Mouse (Mus musculus) forebrain, embryonic 12.5 days (tissue): ENCODE measurements around the gene Pigb. TPM values are rescaled to one million over a fixed set of nuclear protein-coding genes. Genes with fewer than 3 reads are reported as not detected.

Experiments used
- ATAC-seq: fragments of 200-750 bp; cut with Nextera tagmentation; 2 replicates; pipeline ENCODE4 v1.8.0; 2017; ENCODE audit warnings: moderate TSS enrichment; ENCODE audit not compliant: low FRiP score
- H3K27ac ChIP-seq: fragments of 300-500 bp; sonication (generic); 2 replicates; pipeline ENCODE4 v1.5.1; 2016; ENCODE audit warnings: mild to moderate bottlenecking
- H3K27me3 ChIP-seq: fragments of 300-500 bp; sonication (generic); 2 replicates; pipeline ENCODE4 v1.6.1; 2016; ENCODE audit warnings: mild to moderate bottlenecking
- H3K36me3 ChIP-seq: fragments of 300-500 bp; sonication (generic); replicated peaks from 2 replicates; pipeline ENCODE4 v1.6.1; 2016; ENCODE audit warnings: mild to moderate bottlenecking
- H3K4me1 ChIP-seq: fragments of 300-500 bp; sonication (generic); 2 replicates; pipeline ENCODE4 v1.6.1; 2016
- H3K4me2 ChIP-seq: fragments of 300-500 bp; sonication (generic); 2 replicates; pipeline ENCODE4 v1.6.1; 2016; ENCODE audit warnings: mild to moderate bottlenecking, moderate library complexity
- H3K4me3 ChIP-seq: fragments of 300-500 bp; sonication (generic); replicated peaks from 2 replicates; pipeline ENCODE4 v1.5.1; 2016; ENCODE audit warnings: mild to moderate bottlenecking
- H3K9ac ChIP-seq: fragments of 300-500 bp; sonication (generic); 2 replicates; pipeline ENCODE4 v1.6.1; 2016; ENCODE audit warnings: mild to moderate bottlenecking
- H3K9me3 ChIP-seq: fragments of 300-500 bp; sonication (generic); 2 replicates; pipeline ENCODE4 v1.6.1; 2016
- WGBS: fragments of 180-500 bp; shearing (Covaris S2); methylation state at CpG from one replicate; pipeline ENCODE4 v1.1.7; 2016; 5-methylcytosine and 5-hydroxymethylcytosine counted together
- polyA plus RNA-seq: library from polyadenylated mRNA; unstranded; fragments of >200 nt; fragmentation: Nextera tagmentation; extraction: Ambion mirVana; gene quantifications from 2 replicates; pipeline ENCODE4 v1.2.1, GENCODE M21; 2016

Pigb gene
- polyA plus RNA-seq, 1 experiment from 2014 or later = 10.3 TPM

- H3K27me3 ChIP-seq = no peaks in the 10 kb centered on the region
These were observed 54.6 kb downstream of the Pigb start, which contains the start of the genes Ccpg1os and Ccpg1 for GRCm38 (mm10) chr9:72985250-72986220. TSS of gene Ccpg1os (minus strand) at chr9:72985382. TSS of gene Ccpg1 (plus strand) at chr9:72985429.

GRCm38 (mm10) chr9:72983066-72983465 is 57.1 kb downstream of the Pigb start:
- Histone ChIP-seq H3K4me1 (peaks cover 18% of the 10 kb centered on the region), H3K4me3 (no peak overlapping the region), H3K4me2 (no peak overlapping the region), H3K9ac (no peak overlapping the region), H3K27ac (no peak overlapping the region), H3K9me3 (no peaks in the 10 kb centered on the region), H3K27me3 (no peaks in the 10 kb centered on the region), H3K36me3 (no peaks in the 10 kb centered on the region)
- no peak for ATAC-seq
- WGBS = 63% methylated on average over 2 of the region's 2 CpGs

More at GRCm38 (mm10) chr9:72985250-72986220, 54.6 kb downstream of the Pigb start, which contains the start of the genes Ccpg1os and Ccpg1:
- ATAC-seq = peak; percentile 100
- under 1% methylated on average over 88 of the region's 88 CpGs for WGBS
- Histone ChIP-seq H3K9ac (peak within 1 kb of the TSS; percentile 78), H3K4me1 (peaks cover 18% of the 10 kb centered on the region), H3K27ac (peak within 1 kb of the TSS; percentile 84), H3K36me3 (no peaks in the 10 kb centered on the region), H3K4me3 (peak within 1 kb of the TSS; percentile 88), H3K4me2 (peak within 1 kb of the TSS; percentile 80), H3K9me3 (no peaks in the 10 kb centered on the region)

- no peak overlapping the region for H3K4me2 ChIP-seq
- no peaks in the 10 kb centered on the region for H3K9me3 ChIP-seq
- no peak overlapping the region for H3K27ac ChIP-seq
- no peak for ATAC-seq
- H3K4me3 ChIP-seq = no peak overlapping the region
- H3K9ac ChIP-seq = no peak overlapping the region
- 85% methylated on average over 1 of the region's 1 CpGs for WGBS
- H3K4me1 ChIP-seq = no peaks in the 10 kb centered on the region
- no peaks in the 10 kb centered on the region for H3K27me3 ChIP-seq
- H3K36me3 ChIP-seq = no peaks in the 10 kb centered on the region
These were observed 64.9 kb downstream of the Pigb start for GRCm38 (mm10) chr9:72975242-72975641.

DNA sequence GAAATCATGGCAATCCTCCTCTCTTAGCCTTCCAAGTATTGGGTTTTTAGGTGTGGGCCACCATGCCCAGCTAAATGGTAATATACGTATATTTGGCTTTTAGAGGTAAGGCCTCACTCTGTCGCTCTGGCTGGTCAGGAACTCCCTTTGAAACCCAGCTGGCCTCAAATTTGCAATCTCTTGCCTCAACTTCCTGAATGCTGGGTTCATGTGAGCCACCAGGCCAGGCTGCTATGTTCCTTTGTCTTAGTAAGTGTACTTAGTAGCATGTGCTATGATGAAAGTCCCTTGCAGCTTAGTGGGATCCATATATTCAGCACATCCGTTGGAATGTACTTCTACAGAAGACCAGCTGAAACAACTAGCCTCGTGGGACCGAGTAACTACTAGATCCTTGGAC is 65.4 kb downstream of the Pigb start:
- Histone ChIP-seq H3K4me1 (no peaks in the 10 kb centered on the region), H3K4me3 (no peak overlapping the region), H3K4me2 (no peak overlapping the region), H3K9me3 (no peaks in the 10 kb centered on the region), H3K9ac (no peak overlapping the region), H3K36me3 (no peaks in the 10 kb centered on the region), H3K27me3 (no peaks in the 10 kb centered on the region), H3K27ac (no peak overlapping the region)
- 89% methylated on average over 5 of the region's 5 CpGs for whole genome bisulfite sequencing
- ATAC-seq = no peak

- H3K4me3 ChIP-seq = no peak overlapping the region
- H3K9ac ChIP-seq = no peak overlapping the region
- H3K4me2 ChIP-seq = no peak overlapping the region
- H3K4me1 ChIP-seq = no peaks in the 10 kb centered on the region
- no peak overlapping the region for H3K27ac ChIP-seq
- H3K27me3 ChIP-seq = no peaks in the 10 kb centered on the region
- no peak for ATAC-seq
- no peaks in the 10 kb centered on the region for H3K9me3 ChIP-seq
- no peaks in the 10 kb centered on the region for H3K36me3 ChIP-seq
These were observed 67.2 kb downstream of the Pigb start for GRCm38 (mm10) chr9:72972984-72973383.

DNA sequence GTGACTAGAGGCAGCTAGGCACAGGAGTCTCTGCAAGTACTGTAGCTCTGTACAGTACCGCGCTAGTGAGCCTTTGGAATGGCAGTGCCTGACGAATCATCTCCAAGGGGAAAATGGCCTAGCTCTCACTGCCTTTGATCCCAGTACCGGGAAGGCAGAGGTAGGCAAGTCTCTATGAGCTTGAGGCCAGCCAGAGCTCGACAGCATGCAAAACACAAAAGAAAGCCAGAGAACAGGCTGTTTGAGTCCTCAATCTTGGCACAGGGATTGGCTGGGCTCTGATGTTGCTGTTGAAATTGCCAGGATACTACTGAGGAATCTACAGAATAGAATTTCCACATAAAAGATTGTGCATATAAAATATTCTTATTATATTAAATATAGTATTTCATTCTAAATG is 67.7 kb downstream of the Pigb start:
- Histone ChIP-seq H3K4me2 (no peak overlapping the region), H3K36me3 (no peaks in the 10 kb centered on the region), H3K27ac (no peak overlapping the region), H3K4me1 (no peaks in the 10 kb centered on the region), H3K4me3 (no peak overlapping the region), H3K27me3 (no peaks in the 10 kb centered on the region), H3K9me3 (no peaks in the 10 kb centered on the region), H3K9ac (no peak overlapping the region)
- ATAC-seq = no peak
- WGBS = 91% methylated on average over 5 of the region's 5 CpGs

GRCm38 (mm10) chr9:72969874-72970273 is 70.3 kb downstream of the Pigb start:
- Histone ChIP-seq H3K9me3 (no peaks in the 10 kb centered on the region), H3K27ac (no peak overlapping the region), H3K9ac (no peak overlapping the region), H3K36me3 (no peaks in the 10 kb centered on the region), H3K4me3 (no peak overlapping the region), H3K4me1 (no peaks in the 10 kb centered on the region), H3K27me3 (no peaks in the 10 kb centered on the region), H3K4me2 (no peak overlapping the region)
- no peak for ATAC-seq
- WGBS = 78% methylated on average over 7 of the region's 7 CpGs

DNA sequence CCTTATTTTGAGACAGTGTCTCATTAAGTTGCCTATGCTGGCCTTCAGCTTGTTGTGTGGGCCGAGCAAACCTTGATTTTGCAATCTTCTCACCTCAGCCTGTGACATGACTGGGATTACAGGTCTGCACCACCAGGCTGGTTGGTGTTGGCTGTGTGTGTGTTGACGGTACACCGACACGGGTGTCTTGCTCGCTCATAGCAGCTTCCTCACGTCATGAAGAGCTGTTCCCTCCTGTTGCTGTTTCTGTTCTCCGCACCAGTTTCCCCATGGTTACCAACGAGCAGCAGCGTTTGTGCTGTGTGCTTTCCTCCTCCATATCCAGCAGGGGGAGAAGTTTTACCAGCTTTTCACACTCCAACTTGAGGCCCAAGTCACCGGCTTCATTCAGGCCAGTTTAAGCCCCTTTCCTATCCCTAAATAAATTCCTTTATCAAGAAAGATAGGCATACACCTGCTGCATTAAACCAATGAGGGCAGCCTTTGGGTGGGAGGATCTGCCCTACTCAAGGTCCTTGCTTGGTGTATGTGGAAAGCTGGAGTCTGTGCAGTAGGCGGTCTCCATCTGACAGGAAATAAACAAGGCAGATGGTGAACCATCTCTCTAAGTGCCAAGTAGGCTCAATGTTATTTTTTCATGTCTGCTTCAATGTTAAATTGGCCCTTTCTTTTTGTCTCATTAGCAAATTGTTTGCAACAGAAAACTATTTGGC is 71.7 kb downstream of the Pigb start:
- H3K36me3 ChIP-seq = no peaks in the 10 kb centered on the region
- no peak overlapping the region for H3K27ac ChIP-seq
- H3K9me3 ChIP-seq = no peaks in the 10 kb centered on the region
- no peak overlapping the region for H3K9ac ChIP-seq
- H3K27me3 ChIP-seq = no peaks in the 10 kb centered on the region
- no peak overlapping the region for H3K4me3 ChIP-seq
- 0 out of 2 replicates have a peak, but pooled peaks have one; percentile 6 for ATAC-seq
- WGBS = 34% methylated on average over 11 of the region's 11 CpGs
- H3K4me1 ChIP-seq = no peaks in the 10 kb centered on the region
- H3K4me2 ChIP-seq = no peak overlapping the region

DNA sequence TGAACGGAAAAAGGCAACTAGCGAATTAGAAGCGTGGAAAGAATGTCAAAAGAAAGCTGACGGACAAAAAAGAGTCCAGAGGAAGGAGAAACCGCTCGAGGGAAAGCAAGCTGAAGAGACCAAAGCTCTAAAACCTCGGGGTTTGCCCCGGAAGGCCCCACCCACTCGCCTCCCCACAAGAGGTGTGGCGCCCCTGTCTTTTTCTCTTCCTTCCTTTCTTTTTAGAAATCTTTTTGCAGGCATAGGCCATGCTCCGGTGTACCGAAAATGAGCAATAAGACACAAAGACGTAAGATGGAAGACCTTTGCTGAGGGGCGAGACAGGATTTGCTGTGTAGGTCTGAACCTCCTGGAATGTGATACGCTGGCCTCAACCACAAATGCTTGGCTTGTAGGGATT is 78.2 kb downstream of the Pigb start:
- Histone ChIP-seq H3K4me1 (peaks cover 12% of the 10 kb centered on the region), H3K27ac (no peak overlapping the region), H3K4me3 (no peak overlapping the region), H3K9me3 (no peaks in the 10 kb centered on the region), H3K36me3 (no peaks in the 10 kb centered on the region), H3K4me2 (no peak overlapping the region), H3K9ac (no peak overlapping the region), H3K27me3 (no peaks in the 10 kb centered on the region)
- 83% methylated on average over 15 of the region's 15 CpGs for WGBS
- no peak for ATAC-seq

- WGBS = 74% methylated on average over 8 of the region's 8 CpGs
- no peaks in the 10 kb centered on the region for H3K9me3 ChIP-seq
- H3K4me2 ChIP-seq = no peak overlapping the region
- H3K9ac ChIP-seq = no peak overlapping the region
- H3K27me3 ChIP-seq = no peaks in the 10 kb centered on the region
- no peaks in the 10 kb centered on the region for H3K36me3 ChIP-seq
- no peak for ATAC-seq
- no peak overlapping the region for H3K4me3 ChIP-seq
- no peak overlapping the region for H3K27ac ChIP-seq
- H3K4me1 ChIP-seq = peaks cover 12% of the 10 kb centered on the region
These were observed 78.8 kb downstream of the Pigb start for GRCm38 (mm10) chr9:72961346-72961745.

DNA sequence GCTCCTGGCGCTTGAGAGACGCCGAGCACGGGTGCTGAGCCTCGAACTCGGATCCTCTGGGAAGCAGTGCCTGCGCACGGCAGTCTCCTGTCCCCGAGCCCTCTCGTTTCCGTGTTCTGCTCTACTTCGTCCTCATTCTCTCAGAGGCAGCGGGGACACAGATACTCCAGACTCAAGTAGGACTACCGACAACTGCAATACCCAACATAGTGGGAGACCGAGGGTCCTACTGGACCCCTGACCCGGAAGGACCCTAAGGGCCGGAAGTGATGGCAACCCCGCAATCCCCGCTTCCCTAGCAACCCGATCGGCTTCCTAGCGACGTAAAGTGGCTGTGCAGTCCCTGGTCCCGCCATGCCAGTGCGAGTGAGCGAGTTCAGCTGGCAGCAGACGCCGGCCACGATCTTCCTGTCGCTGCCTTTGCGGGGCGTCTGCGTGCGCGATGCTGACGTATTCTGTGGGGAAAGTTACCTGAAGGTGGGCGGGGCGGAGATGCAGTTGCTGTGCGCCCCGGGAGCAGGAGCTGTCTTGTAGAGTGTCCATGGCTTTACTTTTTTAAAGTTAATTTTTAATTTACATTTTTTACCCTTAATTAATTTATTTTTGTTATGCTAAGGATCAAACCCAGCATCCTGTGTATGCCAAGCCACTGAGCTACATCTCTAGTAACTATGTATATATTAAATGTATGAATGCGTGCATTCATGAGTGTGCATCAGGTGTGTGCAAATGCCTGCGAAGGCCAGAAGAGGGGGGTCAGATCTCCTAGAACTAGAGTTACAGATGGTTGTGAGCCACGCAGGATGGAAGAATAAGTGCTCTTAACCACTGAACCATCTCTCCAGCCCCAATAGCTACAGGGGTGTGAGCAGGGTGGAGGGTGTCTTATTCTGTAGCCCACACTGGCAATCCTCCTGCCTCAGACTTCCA is 81.4 kb downstream of the Pigb start, which contains the start of the genes Dyx1c1 and Gm44503:
TSS of gene Dyx1c1 (plus strand) at position 265 of the 930 bp plus-strand sequence.
TSS of gene Gm44503 (plus strand) at position 332 of the 930 bp plus-strand sequence.
- peak within 1 kb of the TSS; percentile 50; the same call in 1 of the 2 replicates for H3K27ac ChIP-seq
- H3K4me1 ChIP-seq = peaks cover 12% of the 10 kb centered on the region
- H3K9me3 ChIP-seq = no peaks in the 10 kb centered on the region
- no peaks in the 10 kb centered on the region for H3K27me3 ChIP-seq
- H3K36me3 ChIP-seq = no peaks in the 10 kb centered on the region
- ATAC-seq = peak; percentile 95
- peak within 1 kb of the TSS; percentile 64 for H3K9ac ChIP-seq
- peak within 1 kb of the TSS; percentile 72 for H3K4me2 ChIP-seq
- 2% methylated on average over 43 of the region's 43 CpGs for WGBS
- H3K4me3 ChIP-seq = peak within 1 kb of the TSS; percentile 65
